Mouse (Mus musculus): ENCODE data around the gene Strn4. TPM values are rescaled to one million over a fixed set of nuclear protein-coding genes. Genes with fewer than 3 reads are reported as not detected.

The Strn4 gene
- polyA plus RNA-seq, 2 experiments from 2014 or later = 19.2 TPM

GRCm38 (mm10) chr7:16843441-16844171 is 27.9 kb downstream of the Strn4 start:
- ATAC-seq = peak; percentile 4

- ATAC-seq = no peak
Measured at GRCm38 (mm10) chr7:16844696-16845071, 29.0 kb downstream of the Strn4 start.

DNA sequence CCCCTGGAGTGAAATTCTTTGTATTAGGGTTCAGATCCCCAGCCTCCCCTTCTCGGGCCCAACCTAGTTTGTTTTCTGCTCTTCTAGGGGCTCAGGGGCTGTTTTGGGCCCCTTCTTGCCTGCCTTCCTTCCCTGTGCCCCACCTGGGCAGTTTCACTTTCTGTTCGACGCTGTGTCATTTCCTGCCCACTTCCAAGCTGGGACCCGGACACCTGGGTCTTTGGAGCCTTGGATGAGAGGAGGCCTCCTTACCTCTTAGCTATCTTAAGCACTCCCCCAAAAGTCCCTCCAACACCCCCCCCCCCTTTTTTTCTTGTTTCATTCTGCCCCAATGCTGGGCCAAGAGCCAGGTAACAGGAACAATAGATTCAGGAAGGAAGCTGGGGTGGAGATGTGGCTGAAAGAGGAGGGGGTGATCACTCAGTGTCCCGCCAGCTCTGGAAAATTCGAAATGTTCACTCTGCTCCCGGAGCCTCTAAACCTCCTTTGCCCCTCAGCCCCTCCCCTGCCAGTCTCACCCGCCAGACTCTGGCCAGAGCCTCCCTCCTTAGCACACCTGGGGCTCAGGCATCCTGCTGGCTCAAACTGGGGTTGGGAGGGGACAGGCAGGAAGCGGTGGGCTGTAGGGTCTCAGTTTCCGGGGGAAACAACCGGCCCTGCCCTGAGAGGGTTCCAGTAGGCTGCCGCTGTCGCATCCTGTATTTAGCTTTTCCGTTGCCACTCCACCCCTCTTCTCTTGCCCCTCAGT is 29.6 kb downstream of the Strn4 start:
- ATAC-seq = peak; percentile 48

GRCm38 (mm10) chr7:16845820-16846167 is 30.1 kb downstream of the Strn4 start:
- no peak for ATAC-seq

DNA sequence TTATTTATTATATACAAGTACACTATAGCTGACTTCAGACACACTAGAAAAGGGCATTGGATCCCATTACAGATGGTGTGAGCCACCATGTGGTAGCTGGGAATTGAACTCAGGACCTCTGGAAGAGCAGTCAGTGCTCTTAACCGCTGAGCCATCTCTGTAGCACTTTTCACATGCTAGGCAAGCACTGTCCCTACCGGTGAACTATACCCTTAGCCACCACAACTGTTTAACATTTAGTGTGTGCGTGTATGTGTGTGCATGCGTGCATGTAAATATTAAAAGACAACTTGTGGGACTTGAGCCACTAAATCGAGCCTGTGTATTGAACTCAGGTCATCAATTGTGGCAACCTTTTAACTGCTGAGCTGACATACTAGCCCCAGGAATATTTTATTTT is 31.1 kb downstream of the Strn4 start:
- no peak for ATAC-seq

GRCm38 (mm10) chr7:16847507-16847906 is 31.8 kb downstream of the Strn4 start:
- no peak for ATAC-seq

GRCm38 (mm10) chr7:16848579-16848978 is 32.9 kb downstream of the Strn4 start:
- ATAC-seq = no peak

DNA sequence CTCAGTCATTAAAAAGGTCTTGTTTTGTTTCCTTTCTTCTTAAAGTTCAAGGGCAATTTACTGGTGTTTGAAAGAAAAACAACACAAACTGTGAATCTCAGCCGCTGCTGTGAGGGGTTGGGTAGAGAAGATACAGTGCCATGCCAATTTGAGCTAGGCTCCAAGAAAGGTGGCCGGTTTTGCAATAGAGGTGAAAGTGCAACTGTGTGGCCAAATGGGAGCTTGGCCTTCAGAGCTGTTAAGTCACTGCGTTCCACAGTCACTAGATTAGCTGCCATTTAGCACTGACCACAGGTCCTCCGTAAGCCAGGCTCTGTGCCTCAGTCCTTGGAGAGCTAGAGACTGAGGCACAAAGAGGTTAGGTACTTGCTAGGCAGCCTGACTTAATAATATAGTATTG is 35.9 kb downstream of the Strn4 start:
- ATAC-seq = no peak

DNA sequence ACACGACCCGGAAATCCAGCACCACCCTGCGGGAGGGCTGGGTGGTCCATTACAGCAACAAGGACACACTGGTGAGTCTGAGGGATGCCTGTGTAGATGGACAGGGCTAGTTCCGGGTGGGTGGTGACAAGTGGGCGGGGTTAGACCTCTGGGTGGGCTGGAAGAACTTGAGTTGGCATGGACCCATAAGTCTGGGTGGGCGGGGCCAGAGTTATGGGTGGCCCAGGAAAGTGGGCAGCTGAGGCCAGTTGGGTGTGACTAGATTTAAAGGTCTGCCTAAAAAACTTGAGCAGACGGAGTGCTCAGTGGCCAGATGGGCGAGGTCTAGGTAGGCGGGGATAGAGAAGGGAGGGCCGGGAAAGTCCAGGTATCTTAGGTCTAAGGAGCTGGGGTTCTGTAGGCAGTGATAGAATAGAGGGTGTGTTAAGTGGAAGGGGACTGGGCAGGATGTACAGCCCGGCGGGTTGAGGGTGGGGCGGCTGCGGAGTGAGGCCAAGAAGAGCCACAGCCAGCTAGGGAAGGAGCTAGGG is 37.7 kb downstream of the Strn4 start:
- no peak for ATAC-seq

DNA sequence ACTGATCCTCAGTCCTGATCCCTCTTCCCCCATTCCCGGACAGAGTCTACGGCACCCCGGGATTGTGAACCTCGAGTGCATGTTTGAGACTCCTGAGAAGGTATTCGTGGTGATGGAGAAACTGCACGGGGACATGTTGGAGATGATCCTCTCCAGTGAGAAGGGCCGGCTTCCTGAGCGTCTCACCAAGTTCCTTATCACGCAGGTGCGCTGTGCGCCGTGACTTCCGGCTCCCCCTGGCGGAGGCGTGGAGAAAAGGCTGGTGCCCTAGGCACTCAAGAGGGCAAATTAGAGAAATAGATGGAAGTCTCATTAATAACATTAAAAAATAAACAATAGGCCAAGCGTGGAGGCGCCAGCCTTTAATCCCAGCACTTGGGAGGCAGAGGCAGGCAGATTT is 42.6 kb downstream of the Strn4 start:
- ATAC-seq = peak; percentile 75

DNA sequence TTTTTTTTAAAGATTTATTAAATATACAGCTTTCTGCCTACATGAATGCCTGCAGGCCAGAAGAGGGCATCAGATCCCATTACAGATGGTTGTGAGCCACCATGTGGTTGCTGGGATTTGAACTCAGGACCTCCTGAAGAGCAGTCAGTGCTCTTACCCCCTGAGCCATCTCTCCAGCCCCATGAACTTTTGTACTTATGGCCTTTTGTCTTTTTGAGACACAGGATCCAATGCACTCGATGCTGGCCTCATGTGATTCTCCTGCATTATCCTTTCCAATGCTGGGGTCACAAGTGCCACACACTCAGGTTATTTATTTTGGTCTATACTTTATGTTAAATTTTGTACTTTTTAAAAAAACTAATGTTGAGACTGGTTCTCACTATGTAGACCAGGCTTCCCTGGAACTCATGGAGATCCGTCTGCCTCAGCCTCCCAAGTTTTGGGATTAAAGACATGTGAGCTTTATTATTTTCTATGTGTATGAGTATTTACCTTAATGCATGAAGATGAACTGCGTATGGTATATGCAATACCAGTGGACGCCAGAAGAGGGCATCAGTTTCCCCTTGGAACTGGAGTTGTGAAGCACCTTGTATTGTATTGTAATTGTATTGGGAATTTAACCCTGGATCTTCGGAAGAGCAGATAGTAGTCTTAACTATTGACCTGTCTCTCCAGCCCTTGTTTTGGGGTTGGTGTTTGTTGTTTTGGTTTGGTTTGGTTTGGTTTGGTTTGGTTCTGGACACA is 44.4 kb downstream of the Strn4 start:
- ATAC-seq = peak; percentile 42

- no peak for ATAC-seq
Measured at GRCm38 (mm10) chr7:16867488-16867887, 51.8 kb downstream of the Strn4 start.

- ATAC-seq = no peak
Measured at GRCm38 (mm10) chr7:16869497-16869896, 53.8 kb downstream of the Strn4 start.

DNA sequence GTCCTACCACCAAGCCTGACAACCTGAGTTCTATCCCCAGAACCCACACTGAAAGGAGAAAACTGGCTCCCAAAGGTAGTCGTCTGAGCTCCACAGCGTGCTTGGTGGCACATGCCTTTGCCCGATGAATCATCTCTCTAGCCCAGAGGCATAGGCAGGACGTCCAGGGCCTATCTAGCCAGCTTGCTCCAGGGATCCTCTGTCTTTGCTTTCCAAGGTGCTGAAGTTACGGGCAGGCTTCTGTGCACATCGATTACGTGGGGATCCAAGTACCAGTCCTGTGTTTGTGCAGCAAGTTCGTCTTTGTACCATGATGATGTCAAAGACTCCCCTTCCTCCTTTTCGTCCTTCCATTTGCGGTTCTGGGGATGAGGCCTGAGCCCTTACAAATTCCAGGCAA is 55.9 kb downstream of the Strn4 start:
- ATAC-seq = no peak

DNA sequence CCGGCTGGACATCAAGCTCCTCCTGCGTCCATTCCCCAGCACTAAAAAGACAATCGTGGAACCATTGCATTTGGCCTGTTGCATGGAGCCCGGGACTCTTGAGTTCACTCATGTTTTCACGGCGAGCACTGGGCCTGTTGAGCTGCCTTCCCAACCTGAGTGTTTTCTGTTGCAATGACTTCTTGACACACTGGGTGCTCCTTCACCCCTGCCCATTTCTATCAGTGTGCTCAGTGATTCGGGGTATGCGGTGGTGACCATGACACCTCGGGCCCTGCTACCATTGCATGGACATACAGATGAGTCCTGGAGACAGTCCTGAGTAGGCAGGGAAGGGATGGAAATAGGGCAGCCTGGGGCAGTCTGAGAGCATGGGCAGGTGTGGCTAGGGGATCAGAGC is 56.8 kb downstream of the Strn4 start:
- no peak for ATAC-seq

- no peak for ATAC-seq
Measured at GRCm38 (mm10) chr7:16873392-16873791, 57.7 kb downstream of the Strn4 start.

DNA sequence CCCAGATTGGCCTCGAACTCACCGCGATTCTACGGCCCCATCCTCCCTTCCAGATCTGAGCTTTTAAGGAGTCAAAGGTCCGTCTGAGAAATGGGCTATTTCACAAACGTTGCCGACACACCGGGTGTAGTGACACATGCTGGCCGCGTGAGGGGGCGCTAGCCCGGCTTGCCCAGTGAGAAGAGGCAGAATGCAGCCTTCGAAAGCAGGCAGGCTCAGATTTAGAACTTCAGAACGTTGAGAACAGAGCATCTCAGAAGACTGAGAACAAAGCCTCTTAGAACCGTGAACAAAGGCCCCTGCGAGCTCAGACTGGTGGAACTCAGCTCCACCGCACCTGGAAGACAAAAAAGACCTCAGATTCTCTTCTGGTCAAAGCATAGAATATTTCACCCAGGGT is 58.5 kb downstream of the Strn4 start:
- peak; percentile 54 for ATAC-seq

DNA sequence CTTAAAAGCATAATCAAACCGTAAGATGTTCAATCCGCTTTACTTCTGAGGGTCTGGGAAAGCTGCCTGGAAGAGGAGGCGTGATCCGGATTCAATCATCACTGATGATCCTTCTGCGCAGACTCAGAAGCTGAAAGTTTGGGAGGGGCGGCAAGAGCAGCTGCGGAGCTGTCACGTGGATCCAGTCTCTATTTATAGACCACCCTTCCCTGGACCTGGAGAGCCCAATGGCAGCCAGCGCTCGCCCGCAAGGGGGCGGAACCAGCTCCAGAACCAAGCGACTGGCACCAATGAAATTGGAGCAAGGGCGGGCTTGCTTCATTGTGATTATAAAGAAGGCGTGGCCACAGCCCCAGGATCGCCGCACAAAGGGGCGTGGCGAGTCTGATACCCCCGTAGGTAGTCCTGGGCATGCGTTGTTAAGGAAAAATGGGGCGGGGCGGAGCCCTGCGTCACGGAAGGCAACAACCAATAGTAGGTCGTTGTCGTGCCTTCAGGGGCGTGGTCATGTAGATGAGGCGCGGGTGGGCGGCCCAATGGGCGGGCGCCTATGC is 59.1 kb downstream of the Strn4 start:
- peak; percentile 84 for ATAC-seq

DNA sequence AGATGAGACGGTGACA is 59.4 kb downstream of the Strn4 start, which contains the start of gene Dact3:
Gene Dact3 (plus strand): TSS at position 8 of the 16 bp plus-strand sequence.
- ATAC-seq = no peak

GRCm38 (mm10) chr7:16875326-16875725 is 59.6 kb downstream of the Strn4 start:
- no peak for ATAC-seq

DNA sequence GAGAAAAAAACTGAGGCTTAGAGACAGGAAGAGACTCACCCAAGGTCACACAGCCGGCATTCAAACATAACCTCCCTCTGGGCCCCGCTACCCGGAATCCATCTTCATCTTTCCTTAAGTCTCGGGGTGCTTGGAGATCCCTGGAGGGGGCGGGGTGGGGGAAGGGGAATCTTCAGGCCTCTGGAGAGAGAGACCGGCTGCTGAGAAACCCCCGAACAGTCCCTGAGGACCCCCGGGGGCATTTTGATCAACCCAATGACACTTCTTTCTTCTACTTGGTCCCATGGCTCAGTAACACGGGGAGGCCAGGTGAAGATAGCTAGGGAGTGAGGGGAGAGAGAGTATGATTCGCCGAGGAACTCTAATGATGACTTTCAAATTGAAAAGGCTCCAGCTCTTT is 60.3 kb downstream of the Strn4 start:
- ATAC-seq = no peak

GRCm38 (mm10) chr7:16876608-16877007 is 60.9 kb downstream of the Strn4 start:
- ATAC-seq = no peak

GRCm38 (mm10) chr7:16877717-16878116 is 62.0 kb downstream of the Strn4 start:
- ATAC-seq = no peak

Data from CD4-positive, CD25-positive, alpha-beta regulatory T cell, adult 4 months (primary cell).